Mouse (Mus musculus) liver, adult 2 months (tissue): ENCODE results near the gene Reck. TPM values are rescaled to one million over a fixed set of nuclear protein-coding genes. Genes with fewer than 3 reads are reported as not detected.
A peak's percentile ranks its signal among the peaks of the same experiment; 100 is the strongest.

ENCODE experiments used
- DNase-seq: peaks from one replicate; pipeline ENCODE4 v3.0.0-alpha.2; 2011; ENCODE audit warnings: low read depth, low spot score; ENCODE audit errors: extremely low read depth
- H3K27ac ChIP-seq: fragments of 200-500 bp; replicated peaks from 2 replicates; pipeline ENCODE4 v1.5.1; 2012; ENCODE audit warnings: low read depth, mild to moderate bottlenecking, control low read depth, inconsistent platforms, low read length; ENCODE audit not compliant: insufficient read depth
- H3K27me3 ChIP-seq: fragments of 200-500 bp; 2 replicates; pipeline ENCODE4 v1.6.1; 2012; ENCODE audit warnings: mild to moderate bottlenecking, moderate library complexity, low read length, inconsistent platforms; ENCODE audit not compliant: control insufficient read depth, insufficient read depth
- H3K36me3 ChIP-seq: fragments of 200-500 bp; 2 replicates; pipeline ENCODE4 v1.6.1; 2012; ENCODE audit warnings: low read length, inconsistent platforms; ENCODE audit not compliant: control insufficient read depth, insufficient read depth
- H3K4me1 ChIP-seq: fragments of 200-500 bp; 2 replicates; pipeline ENCODE4 v1.6.1; 2011; ENCODE audit warnings: low read length; ENCODE audit not compliant: control insufficient read depth, insufficient read depth
- H3K4me3 ChIP-seq: fragments of 200-500 bp; 2 replicates; pipeline ENCODE4 v1.5.1; 2011; ENCODE audit warnings: low read depth, mild to moderate bottlenecking, control low read depth, low read length, moderate library complexity; ENCODE audit not compliant: insufficient read depth
- H3K79me2 ChIP-seq: fragments of 200-500 bp; 2 replicates; pipeline ENCODE4 v1.6.1; 2012; ENCODE audit warnings: inconsistent platforms, mild to moderate bottlenecking, low read length, moderate library complexity; ENCODE audit not compliant: control insufficient read depth, insufficient read depth
- H3K9ac ChIP-seq: fragments of 200-500 bp; 2 replicates; pipeline ENCODE4 v1.6.1; 2012; ENCODE audit warnings: low read depth, mild to moderate bottlenecking, control low read depth, inconsistent platforms, low read length
- CTCF ChIP-seq: fragments of 200-500 bp; IDR thresholded peaks from 2 replicates; pipeline ENCODE4 v1.5.1; 2011; ENCODE audit warnings: low read depth, low read length, control low read depth
- POLR2A ChIP-seq: fragments of 200-500 bp; IDR thresholded peaks from 2 replicates; pipeline ENCODE4 v1.6.1; 2011; ENCODE audit warnings: low read length, control low read depth; ENCODE audit not compliant: insufficient read depth; ENCODE audit errors: extremely low read depth
- WGBS: fragments of 180-500 bp; shearing (Covaris S2); methylation state at CpG from one replicate; pipeline ENCODE4 v1.1.7; 2018; 5-methylcytosine and 5-hydroxymethylcytosine counted together
- polyA plus RNA-seq: library from polyadenylated mRNA; depleted of rRNA; stranded (reverse); fragments of >200 nt; gene quantifications from 2 replicates; pipeline ENCODE4 v1.2.3, GENCODE M21; 2012
- total RNA-seq: library from RNA; depleted of rRNA; stranded (reverse); fragments of >200 nt; gene quantifications from 2 replicates; pipeline ENCODE4 v1.2.3, GENCODE M21; 2014

Gene Reck
- total and polyA plus RNA-seq, 2 experiments: 2.2 to 2.6 TPM

- H3K4me3 ChIP-seq: no peak overlapping the region
- 16% methylated on average over 3 of the region's 3 CpGs for WGBS
- no peaks in the 10 kb centered on the region for H3K4me1 ChIP-seq
- no peak overlapping the region for H3K9ac ChIP-seq
- no peak overlapping the region for H3K27ac ChIP-seq
- no peaks in the 10 kb centered on the region for H3K36me3 ChIP-seq
- no peaks in the 10 kb centered on the region for H3K79me2 ChIP-seq
- TF ChIP-seq CTCF (no peak), POLR2A (no peak)
- no peaks in the 10 kb centered on the region for H3K27me3 ChIP-seq
- peak; percentile 44 for DNase-seq
Observed at GRCm38 (mm10) chr4:43979746-43980145, 104.4 kb downstream of the Reck start.

GRCm38 (mm10) chr4:43980236-43980635 lies 104.9 kb downstream of the Reck start:
- 83% methylated on average over 4 of the region's 4 CpGs for WGBS
- Histone ChIP-seq H3K27me3 (no peaks in the 10 kb centered on the region), H3K9ac (no peak overlapping the region), H3K4me1 (no peaks in the 10 kb centered on the region), H3K36me3 (no peaks in the 10 kb centered on the region), H3K79me2 (no peaks in the 10 kb centered on the region), H3K27ac (no peak overlapping the region), H3K4me3 (no peak overlapping the region)
- DNase-seq: no peak
- TF ChIP-seq CTCF (no peak), POLR2A (no peak)

GRCm38 (mm10) chr4:43980846-43981245 lies 105.5 kb downstream of the Reck start:
- Histone ChIP-seq H3K9ac (no peak overlapping the region), H3K79me2 (no peaks in the 10 kb centered on the region), H3K36me3 (no peaks in the 10 kb centered on the region), H3K4me1 (no peaks in the 10 kb centered on the region), H3K4me3 (no peak overlapping the region), H3K27ac (no peak overlapping the region), H3K27me3 (no peaks in the 10 kb centered on the region)
- no peak for TF ChIP-seq POLR2A
- no peak for TF ChIP-seq CTCF
- 96% methylated on average over 6 of the region's 6 CpGs for WGBS
- DNase-seq: no peak

GRCm38 (mm10) chr4:43981251-43981650 lies 105.9 kb downstream of the Reck start:
- DNase-seq: no peak
- no peak overlapping the region for H3K4me3 ChIP-seq
- H3K36me3 ChIP-seq: no peaks in the 10 kb centered on the region
- H3K79me2 ChIP-seq: no peaks in the 10 kb centered on the region
- H3K27ac ChIP-seq: no peak overlapping the region
- H3K4me1 ChIP-seq: no peaks in the 10 kb centered on the region
- H3K27me3 ChIP-seq: no peaks in the 10 kb centered on the region
- no peak overlapping the region for H3K9ac ChIP-seq
- 82% methylated on average over 7 of the region's 7 CpGs for WGBS
- no peak for TF ChIP-seq CTCF
- no peak for TF ChIP-seq POLR2A

GRCm38 (mm10) chr4:43982053-43982732 lies 106.9 kb downstream of the Reck start:
- H3K9ac ChIP-seq: 0 out of 2 replicates have a peak overlapping the region, but pooled peaks have one; percentile 20
- 2% methylated on average over 24 of the region's 24 CpGs for WGBS
- no peaks in the 10 kb centered on the region for H3K27me3 ChIP-seq
- peak; percentile 50 for DNase-seq
- no peaks in the 10 kb centered on the region for H3K36me3 ChIP-seq
- no peaks in the 10 kb centered on the region for H3K4me1 ChIP-seq
- no peaks in the 10 kb centered on the region for H3K79me2 ChIP-seq
- H3K27ac ChIP-seq: no peak overlapping the region
- peak; percentile 94 for TF ChIP-seq CTCF
- no peak for TF ChIP-seq POLR2A
- no peak overlapping the region for H3K4me3 ChIP-seq

- Histone ChIP-seq H3K27ac (no peak within 1 kb of the TSS), H3K36me3 (no peaks in the 10 kb centered on the region), H3K4me3 (no peak within 1 kb of the TSS), H3K4me1 (no peaks in the 10 kb centered on the region), H3K27me3 (no peaks in the 10 kb centered on the region), H3K79me2 (no peaks in the 10 kb centered on the region), H3K9ac (no peak within 1 kb of the TSS)
- no peak for TF ChIP-seq POLR2A
- no peak for TF ChIP-seq CTCF
- DNase-seq: no peak
- WGBS: 81% methylated on average over 11 of the region's 11 CpGs
Observed at GRCm38 (mm10) chr4:43983181-43983580, 107.9 kb downstream of the Reck start, which contains the start of gene Ccin. Gene Ccin, plus strand, starts transcription at chr4:43983483.
